Mouse (Mus musculus) G1E (cell line): ENCODE data around the gene Slc25a45.

Experiments
- CTCF ChIP-seq: IDR thresholded peaks from 2 replicates; pipeline ENCODE4 v1.5.1; 2012; ENCODE audit warnings: low read depth, low read length, inconsistent platforms, mixed read lengths
- GATA1 ChIP-seq: IDR thresholded peaks from 2 replicates; pipeline ENCODE4 v1.6.1; 2012; ENCODE audit warnings: borderline replicate concordance, low read length, inconsistent platforms, mixed read lengths
- POLR2AphosphoS5 ChIP-seq: IDR thresholded peaks from 2 replicates; pipeline ENCODE4 v1.6.1; 2012; ENCODE audit warnings: low read depth, low read length, inconsistent platforms; ENCODE audit not compliant: insufficient replicate concordance
- TAL1 ChIP-seq: conservative IDR thresholded peaks from 2 replicates; pipeline ENCODE4 v1.6.1; 2012; ENCODE audit warnings: low read depth, low read length, inconsistent platforms, mixed read lengths

GRCm38 (mm10) chr19:5892735-5893134 lies 15.1 kb downstream of the Slc25a45 start:
- TF ChIP-seq TAL1 (no peak), CTCF (no peak), GATA1 (no peak), POLR2AphosphoS5 (no peak)
